Mouse (Mus musculus): ENCODE results near the gene Grb7.

DNA sequence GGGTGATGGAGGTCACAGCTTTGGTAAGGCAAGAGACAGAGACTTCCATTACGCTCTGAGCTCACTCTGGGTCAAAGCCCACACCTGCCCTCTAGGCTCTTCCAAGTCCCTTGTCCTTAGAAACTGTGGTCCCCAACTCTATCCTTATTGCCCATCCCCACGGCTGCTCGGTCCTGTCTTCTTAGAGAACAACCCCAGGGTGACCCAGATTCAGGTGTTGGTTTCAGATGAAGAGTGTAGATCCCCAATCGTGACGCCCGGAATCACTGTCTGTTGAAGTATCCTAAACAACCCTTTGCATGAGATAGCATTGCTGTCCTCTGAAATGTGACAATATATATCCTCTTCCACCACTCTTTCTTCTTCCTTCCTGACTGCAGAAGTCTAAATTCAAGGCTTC is 16.1 kb downstream of the Grb7 start:
- no peak for TF ChIP-seq CTCF (IDR thresholded peaks at IDR 0.05; ENCODE audit: control insufficient read depth, insufficient read depth, low read length)
- no peak for TF ChIP-seq POLR2A (IDR thresholded peaks at IDR 0.05; ENCODE audit: borderline replicate concordance, control insufficient read depth, low read depth, low read length)

Measured in bone marrow, adult 2 months (tissue).